In the genomic region with DNA sequence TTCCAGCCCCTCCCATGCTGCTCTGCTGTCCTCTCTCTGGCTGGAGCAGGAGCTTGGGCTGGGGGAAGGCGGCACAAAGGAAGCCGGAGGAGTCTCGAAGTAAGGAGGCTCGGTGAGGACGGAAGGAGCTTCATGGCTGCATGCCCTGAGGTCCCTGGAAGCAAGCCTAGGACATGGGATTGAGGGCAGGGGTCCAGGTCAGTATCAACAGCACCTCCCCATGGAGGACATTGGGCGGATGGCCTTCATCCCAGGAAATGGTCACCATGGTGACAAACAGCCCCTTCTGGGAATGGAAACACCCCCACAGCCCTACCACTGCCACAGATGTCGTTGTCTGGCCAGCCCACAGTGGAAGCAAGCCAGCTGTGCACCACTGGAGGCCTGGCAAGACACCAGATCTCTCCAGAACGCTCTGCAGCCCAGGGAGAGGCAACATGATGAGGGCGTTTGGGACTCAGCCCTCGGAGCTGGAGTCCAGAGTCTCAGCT, we compare ENCODE assay signal across 7 mouse cellular contexts. TPM values are rescaled to one million over a fixed set of nuclear protein-coding genes. Genes with fewer than 3 reads are reported as not detected.
DNase-seq lines count a peak whose midpoint lies in the region; ATAC-seq and TF ChIP-seq lines count a peak whose summit lies in the region.

No protein-coding gene starts in this region.

- H3K36me3 ChIP-seq in heart, adult 2 months (ENCODE audit: control insufficient read depth, insufficient read depth, low read length), result no peaks in the 10 kb centered on the region
- H3K36me3 ChIP-seq in limb, embryonic 11.5 days (ENCODE audit: control insufficient read depth, insufficient read depth, low read length), result no peaks in the 10 kb centered on the region
- no peaks in the 10 kb centered on the region for H3K36me3 ChIP-seq in neural tube, embryonic 14.5 days (ENCODE audit: control insufficient read depth, insufficient read depth, low read length)

- peak; percentile 45 for TF ChIP-seq CTCF in heart, adult 2 months (IDR thresholded peaks at IDR 0.05)

- H3K79me2 ChIP-seq in heart, adult 2 months (replicated peaks; ENCODE audit: control insufficient read depth, insufficient read depth, low read length), result no peaks in the 10 kb centered on the region

- H3K4me3 ChIP-seq in heart, adult 2 months, result no peak overlapping the region
- no peak overlapping the region for H3K4me3 ChIP-seq in limb, embryonic 11.5 days (ENCODE audit: low read depth, low read length)
- no peak overlapping the region for H3K4me3 ChIP-seq in neural tube, embryonic 14.5 days (ENCODE audit: low read depth, low read length)

- H3K4me1 ChIP-seq in heart, adult 2 months (ENCODE audit: control insufficient read depth, insufficient read depth, low read length), result peaks cover 21% of the 10 kb centered on the region
- peaks cover 44% of the 10 kb centered on the region for H3K4me1 ChIP-seq in limb, embryonic 11.5 days (ENCODE audit: control insufficient read depth, insufficient read depth, low read length)
- peaks cover 6% of the 10 kb centered on the region for H3K4me1 ChIP-seq in neural tube, embryonic 14.5 days (ENCODE audit: control insufficient read depth, insufficient read depth, low read length)

- peak; percentile 90 for DNase-seq in adrenal gland, postnatal 14 days
- DNase-seq in cerebellum, postnatal 36 days, result peak; percentile 22 to 23
- peak; percentile 93 to 94 for DNase-seq in heart, adult 2 months
- DNase-seq in kidney, adult 9 months, result peak; percentile 86
- DNase-seq in limb, embryonic 11.5 days (ENCODE audit: low spot score), result peak; percentile 56
- no peak for DNase-seq in B cell, adult 2 months

- H3K27me3 ChIP-seq in heart, adult 2 months (ENCODE audit: control insufficient read depth, insufficient read depth, low read length), result no peaks in the 10 kb centered on the region
- H3K27me3 ChIP-seq in limb, embryonic 11.5 days (ENCODE audit: control insufficient read depth, insufficient read depth, low read length), result no peaks in the 10 kb centered on the region
- H3K27me3 ChIP-seq in neural tube, embryonic 14.5 days (ENCODE audit: control insufficient read depth, insufficient read depth, low read length), result no peaks in the 10 kb centered on the region

- H3K4me2 ChIP-seq in limb, embryonic 11.5 days (ENCODE audit: low read depth, severe bottlenecking), result no peak overlapping the region; the same call in 1 of the 2 replicates
- no peak overlapping the region for H3K4me2 ChIP-seq in neural tube, embryonic 14.5 days (ENCODE audit: low read depth, low read length)

- ATAC-seq in limb, embryonic 11.5 days (ENCODE audit: insufficient number of reproducible peaks, low FRiP score, low TSS enrichment, low read depth), result no peak
- ATAC-seq in neural tube, embryonic 14.5 days (ENCODE audit: low read depth), result peak; percentile 20; the same call in 1 of the 2 replicates

- no peaks in the 10 kb centered on the region for H3K9me3 ChIP-seq in limb, embryonic 11.5 days (ENCODE audit: control insufficient read depth, low read length)
- no peaks in the 10 kb centered on the region for H3K9me3 ChIP-seq in neural tube, embryonic 14.5 days (ENCODE audit: control insufficient read depth, low read length)

- 4% methylated on average over 10 of the region's 10 CpGs for WGBS in heart, adult 2 months
- 14% methylated on average over 10 of the region's 10 CpGs for WGBS in limb, embryonic 11.5 days
- 25% methylated on average over 10 of the region's 10 CpGs for WGBS in neural tube, embryonic 14.5 days

- H3K9ac ChIP-seq in heart, adult 2 months (ENCODE audit: low read depth, low read length), result no peak overlapping the region
- peak overlapping the region; percentile 0; the same call in 1 of the 2 replicates for H3K9ac ChIP-seq in limb, embryonic 11.5 days (ENCODE audit: low read length)
- H3K9ac ChIP-seq in neural tube, embryonic 14.5 days (replicated peaks; ENCODE audit: low read depth, low read length), result no peak overlapping the region

- intact Hi-C loops in heart, adult 2 months (cut with DNase I), result loop anchor here (2.0 kb wide), 1 partner anchor 24 kb away; no protein-coding TSS in a partner anchor

- peak; percentile 85 for TF ChIP-seq EP300 in heart, adult 2 months (IDR thresholded peaks at IDR 0.05; ENCODE audit: insufficient read depth, low read depth, low read length)

- H3K27ac ChIP-seq in heart, adult 2 months, result peak overlapping the region; percentile 83
- H3K27ac ChIP-seq in limb, embryonic 11.5 days (replicated peaks; ENCODE audit: low read depth, low read length), result peak overlapping the region; percentile 31
- no peak overlapping the region for H3K27ac ChIP-seq in neural tube, embryonic 14.5 days (ENCODE audit: low read depth, low read length)

- peak; percentile 61 for TF ChIP-seq POLR2A in heart, adult 2 months (IDR thresholded peaks at IDR 0.05; ENCODE audit: insufficient read depth, low read depth, low read length)

RNA-seq across cellular contexts. Expression of a gene that starts 37.4 kb away (rescaled TPM):
- total RNA-seq in adrenal gland, postnatal 14 days (2021), result 172 and 174 TPM in 2 replicates
- total RNA-seq in heart, adult 2 months (2021), result 100 to 1,000 TPM; 118 to 121 TPM
- polyA plus RNA-seq in heart, adult 2 months (2012; rRNA removed), result 98.1 and 101 TPM in 2 replicates
- 264 and 267 TPM in 2 replicates for polyA plus RNA-seq in limb, embryonic 11.5 days (2014; fragmentation: Nextera tagmentation; extraction: Ambion mirVana)
- 291 and 304 TPM in 2 replicates for polyA plus RNA-seq in neural tube, embryonic 14.5 days (2014; fragmentation: Nextera tagmentation; extraction: Ambion mirVana)

RNA-seq across cellular contexts. Expression of a gene that starts 56.5 kb away (rescaled TPM):
- total RNA-seq in adrenal gland, postnatal 14 days (2021), result 7.2 and 10.6 TPM in 2 replicates
- total RNA-seq in heart, adult 2 months (2021), result 1 to 10 TPM; 1.6 to 2.0 TPM
- polyA plus RNA-seq in heart, adult 2 months (2012; rRNA removed), result 6.5 and 10.5 TPM in 2 replicates
- polyA plus RNA-seq in limb, embryonic 11.5 days (2014; fragmentation: Nextera tagmentation; extraction: Ambion mirVana), result 102 and 104 TPM in 2 replicates
- polyA plus RNA-seq in neural tube, embryonic 14.5 days (2014; fragmentation: Nextera tagmentation; extraction: Ambion mirVana), result 0.66 and 6.5 TPM in 2 replicates

Comparison
In these comparisons a context has a peak if more than half of its experiments do, and no peak if none do; other contexts are left out.
1. DNase-seq: peak in adrenal gland, postnatal 14 days (single experiment), cerebellum, postnatal 36 days (2 of 2), heart, adult 2 months (2 of 2), kidney, adult 9 months (single experiment) and limb, embryonic 11.5 days (single experiment); none in B cell, adult 2 months (0 of 2).